ENCODE assay signal across 11 mouse cellular contexts in the genomic region with DNA sequence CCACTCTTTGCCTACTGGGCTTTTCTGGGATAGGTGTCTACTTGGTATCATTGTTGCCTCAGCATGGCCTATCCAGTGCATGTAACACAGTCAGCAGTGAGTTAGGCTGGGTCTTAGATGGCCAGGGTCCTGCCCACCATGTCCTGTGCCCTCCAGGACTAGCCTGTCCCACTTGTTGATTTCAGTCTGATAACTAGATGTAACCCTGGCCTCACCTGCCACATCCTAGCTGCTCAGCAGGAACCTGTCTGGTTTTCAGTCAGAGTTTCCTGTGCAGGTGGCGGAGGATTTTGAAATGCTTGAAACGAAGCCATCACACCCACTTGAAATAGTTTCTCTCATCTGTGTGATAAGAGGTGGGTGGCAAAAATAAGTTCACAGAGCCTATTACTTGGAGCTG.
A peak's percentile ranks its signal among the peaks of the same experiment; 100 is the strongest.
DNase-seq lines count a peak whose midpoint lies in the region; ATAC-seq and TF ChIP-seq lines count a peak whose summit lies in the region.
"Had no signal": no experiment of that assay in that cellular context is flagged by ENCODE, and none has a peak within 500 bp of the region (broad histone marks: within the 10 kb centered on the region; RNA-seq: fewer than 3 reads in every experiment).

No protein-coding gene starts in this region.

- no peaks in the 10 kb centered on the region for H3K27me3 ChIP-seq in heart, adult 2 months (ENCODE audit: control insufficient read depth, insufficient read depth, low read length)
- no peaks in the 10 kb centered on the region for H3K27me3 ChIP-seq in stomach, embryonic 15.5 days (replicated peaks)
- H3K27me3 ChIP-seq in liver, embryonic 11.5 days (replicated peaks; ENCODE audit: control insufficient read depth, insufficient read depth, low read length), result no peaks in the 10 kb centered on the region
- H3K27me3 ChIP-seq: forebrain, embryonic 12.5 days; hindbrain, embryonic 13.5 days had no signal

- TF ChIP-seq POLR2A in heart, adult 2 months (IDR thresholded peaks at IDR 0.05; ENCODE audit: insufficient read depth, low read depth, low read length), result no peak

- H3K4me2 ChIP-seq in stomach, embryonic 15.5 days, result no peak overlapping the region
- H3K4me2 ChIP-seq in liver, embryonic 11.5 days, result no peak overlapping the region
- H3K4me2 ChIP-seq: forebrain, embryonic 12.5 days; hindbrain, embryonic 13.5 days had no signal

- 0 out of 2 replicates have a peak, but pooled peaks cover 3% of the 10 kb centered on the region for H3K79me2 ChIP-seq in heart, adult 2 months (replicated peaks; ENCODE audit: control insufficient read depth, insufficient read depth, low read length)

- H3K36me3 ChIP-seq in heart, adult 2 months (ENCODE audit: control insufficient read depth, insufficient read depth, low read length), result peaks cover 9% of the 10 kb centered on the region
- no peaks in the 10 kb centered on the region for H3K36me3 ChIP-seq in stomach, embryonic 15.5 days
- no peaks in the 10 kb centered on the region for H3K36me3 ChIP-seq in liver, embryonic 11.5 days (ENCODE audit: control insufficient read depth, insufficient read depth, low read length)
- H3K36me3 ChIP-seq: forebrain, embryonic 12.5 days; hindbrain, embryonic 13.5 days had no signal

- H3K9ac ChIP-seq in heart, adult 2 months (ENCODE audit: low read depth, low read length), result no peak overlapping the region
- H3K9ac ChIP-seq in stomach, embryonic 15.5 days, result no peak overlapping the region
- no peak overlapping the region for H3K9ac ChIP-seq in liver, embryonic 11.5 days (ENCODE audit: low read depth, low read length)
- H3K9ac ChIP-seq: forebrain, embryonic 12.5 days; hindbrain, embryonic 13.5 days had no signal

- peaks cover 13% of the 10 kb centered on the region; the same call in 1 of the 2 replicates for H3K4me1 ChIP-seq in heart, adult 2 months (ENCODE audit: control insufficient read depth, insufficient read depth, low read length)
- peaks cover 3% of the 10 kb centered on the region; the same call in 1 of the 2 replicates for H3K4me1 ChIP-seq in stomach, embryonic 15.5 days
- no peaks in the 10 kb centered on the region for H3K4me1 ChIP-seq in liver, embryonic 11.5 days (replicated peaks; ENCODE audit: control insufficient read depth, insufficient read depth, low read length)
- H3K4me1 ChIP-seq: hindbrain, embryonic 13.5 days had no signal

- DNase-seq in heart, adult 2 months, result no peak
- DNase-seq in heart, postnatal 14 days, result no peak
- no peak for DNase-seq in layer of hippocampus, adult 8-10 months (ENCODE audit: low spot score in 2 of 2)
- DNase-seq in liver, embryonic 11.5 days (ENCODE audit: low spot score), result no peak
- DNase-seq in spleen, postnatal 14 days (ENCODE audit: low spot score in 2 of 2), result no peak
- DNase-seq: adrenal gland, adult 8-10 months had no signal

- H3K27ac ChIP-seq in heart, adult 2 months, result peak overlapping the region; percentile 59
- peak overlapping the region; percentile 37; the same call in 1 of the 2 replicates for H3K27ac ChIP-seq in stomach, embryonic 15.5 days
- no peak overlapping the region for H3K27ac ChIP-seq in liver, embryonic 11.5 days (ENCODE audit: low read depth, low read length)
- H3K27ac ChIP-seq: forebrain, embryonic 12.5 days; hindbrain, embryonic 13.5 days had no signal

- intact Hi-C loops in heart, adult 2 months (cut with DNase I), result no loop called here
- intact Hi-C loops in heart, postnatal 14 days (cut with DNase I), result loop anchor here (5.0 kb wide), 1 partner anchor 63 kb away; a partner anchor contains a TSS

- peak; percentile 72 for ATAC-seq in CD4-positive, CD25-positive, alpha-beta regulatory T cell, adult 4 months
- ATAC-seq in inflammation-experienced regulatory T-cells, adult 6 months, result peak; percentile 71
- ATAC-seq in stomach, embryonic 15.5 days (ENCODE audit: insufficient read depth, low FRiP score, low read depth), result no peak
- ATAC-seq in liver, embryonic 11.5 days (replicated peaks; ENCODE audit: low FRiP score), result no peak

- no peak for TF ChIP-seq EP300 in heart, adult 2 months (IDR thresholded peaks at IDR 0.05; ENCODE audit: insufficient read depth, low read depth, low read length)

- no peak overlapping the region for H3K4me3 ChIP-seq in heart, adult 2 months
- no peak overlapping the region for H3K4me3 ChIP-seq in stomach, embryonic 15.5 days (replicated peaks)
- H3K4me3 ChIP-seq in liver, embryonic 11.5 days (ENCODE audit: low read depth, low read length), result no peak overlapping the region
- H3K4me3 ChIP-seq: forebrain, embryonic 12.5 days; hindbrain, embryonic 13.5 days had no signal

- 45% methylated on average over 2 of the region's 2 CpGs for WGBS in heart, adult 2 months
- WGBS in stomach, embryonic 15.5 days, result 70% methylated on average over 2 of the region's 2 CpGs
- WGBS in liver, embryonic 11.5 days, result 85% methylated on average over 2 of the region's 2 CpGs

- H3K9me3 ChIP-seq in stomach, embryonic 15.5 days, result no peaks in the 10 kb centered on the region
- H3K9me3 ChIP-seq in liver, embryonic 11.5 days (ENCODE audit: control insufficient read depth, low read length), result no peaks in the 10 kb centered on the region
- H3K9me3 ChIP-seq: forebrain, embryonic 12.5 days; hindbrain, embryonic 13.5 days had no signal

- TF ChIP-seq CTCF in heart, adult 2 months (IDR thresholded peaks at IDR 0.05), result no peak

Comparison
In these comparisons a context has a peak if more than half of its experiments do, and no peak if none do; other contexts are left out.
1. ATAC-seq: peak in CD4-positive, CD25-positive, alpha-beta regulatory T cell, adult 4 months (single experiment) and inflammation-experienced regulatory T-cells, adult 6 months (single experiment); none in stomach, embryonic 15.5 days (single experiment) and liver, embryonic 11.5 days (single experiment).